Mouse (Mus musculus) stomach, embryonic 16.5 days (tissue): ENCODE data around the gene Ftsj3. TPM values are rescaled to one million over a fixed set of nuclear protein-coding genes. Genes with fewer than 3 reads are reported as not detected.

Experiments used
- ATAC-seq: fragments of 200-750 bp; cut with Nextera tagmentation; 2 replicates; pipeline ENCODE4 v1.8.0; 2017; ENCODE audit warnings: moderate number of reproducible peaks, moderate TSS enrichment; ENCODE audit not compliant: insufficient read depth, low FRiP score
- H3K27ac ChIP-seq: fragments of 300-500 bp; sonication (generic); 2 replicates; pipeline ENCODE4 v1.5.1; 2014; ENCODE audit warnings: low read length
- H3K27me3 ChIP-seq: fragments of 300-500 bp; sonication (generic); 2 replicates; pipeline ENCODE4 v1.6.1; 2014; ENCODE audit warnings: low read length, control low read depth, mixed read lengths; ENCODE audit not compliant: control insufficient read depth, insufficient read depth
- H3K36me3 ChIP-seq: fragments of 300-500 bp; sonication (generic); 2 replicates; pipeline ENCODE4 v1.6.1; 2014; ENCODE audit warnings: low read length; ENCODE audit not compliant: control insufficient read depth, insufficient read depth
- H3K4me1 ChIP-seq: fragments of 300-500 bp; sonication (generic); 2 replicates; pipeline ENCODE4 v1.6.1; 2014; ENCODE audit warnings: low read length, control low read depth, mixed read lengths; ENCODE audit not compliant: control insufficient read depth, insufficient read depth
- H3K4me2 ChIP-seq: fragments of 300-500 bp; sonication (generic); 2 replicates; pipeline ENCODE4 v1.6.1; 2014; ENCODE audit warnings: low read depth, low read length, mixed read lengths
- H3K4me3 ChIP-seq: fragments of 300-500 bp; sonication (generic); replicated peaks from 2 replicates; pipeline ENCODE4 v1.5.1; 2014; ENCODE audit warnings: mild to moderate bottlenecking, low read length
- H3K9ac ChIP-seq: fragments of 300-500 bp; sonication (generic); 2 replicates; pipeline ENCODE4 v1.6.1; 2014; ENCODE audit warnings: low read length
- H3K9me3 ChIP-seq: fragments of 300-500 bp; sonication (generic); replicated peaks from 2 replicates; pipeline ENCODE4 v1.6.1; 2016; ENCODE audit warnings: low read length, control low read depth; ENCODE audit not compliant: control insufficient read depth
- WGBS: fragments of 180-500 bp; shearing (Covaris S2); extraction: QIAGEN DNeasy Blood & Tissue Kit; methylation state at CpG from one replicate; pipeline ENCODE4 v1.1.7; 2014; 5-methylcytosine and 5-hydroxymethylcytosine counted together
- polyA plus RNA-seq: library from polyadenylated mRNA; unstranded; fragments of >200 nt; fragmentation: Nextera tagmentation; extraction: Ambion mirVana; gene quantifications from 2 replicates; pipeline ENCODE4 v1.2.1, GENCODE M21; 2015

Ftsj3 gene
- polyA plus RNA-seq, 1 experiment from 2014 or later, result 50.9 TPM

DNA sequence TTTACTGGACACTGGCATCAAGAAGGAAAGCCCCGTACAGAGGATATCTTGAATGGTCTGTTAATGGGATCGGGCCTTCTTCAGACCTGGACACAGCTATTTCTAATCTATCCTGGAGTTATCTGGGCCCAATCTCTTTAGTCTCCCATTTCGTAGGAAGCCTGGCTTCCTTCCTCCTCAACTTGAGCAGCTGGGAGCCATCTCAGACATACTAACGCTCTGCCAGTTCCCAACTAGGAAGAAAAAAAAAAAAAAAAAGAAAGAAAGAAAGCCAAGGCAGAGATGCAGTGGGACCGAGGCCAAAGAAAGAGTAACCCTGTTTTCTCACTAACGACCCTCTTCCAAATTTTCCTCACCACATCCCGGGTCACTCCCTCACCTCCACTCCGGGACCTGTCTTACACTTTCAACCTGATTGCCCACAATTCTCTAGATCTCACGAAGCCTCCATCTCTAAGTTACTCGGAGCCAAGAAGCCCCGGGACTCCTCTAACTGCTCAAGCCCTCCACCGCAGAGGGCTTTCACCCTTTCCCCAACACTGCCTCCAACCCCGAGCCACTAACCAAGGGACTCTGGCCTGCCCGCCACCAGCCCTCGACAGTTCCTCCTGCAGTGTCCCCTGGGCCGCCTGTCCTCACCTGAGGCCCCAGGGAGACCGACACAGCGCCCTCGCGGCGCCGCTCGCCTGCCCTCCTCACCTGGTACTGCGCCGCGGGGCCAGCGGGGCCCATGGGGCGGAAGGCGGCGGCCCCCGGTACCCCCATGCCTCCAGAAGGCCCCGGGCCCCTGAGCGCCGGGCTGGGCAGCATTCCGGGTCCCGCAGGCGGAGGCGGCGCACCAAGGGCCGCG, 16.1 kb upstream of the Ftsj3 start:
- H3K4me1 ChIP-seq, result peaks cover 65% of the 10 kb centered on the region
- H3K36me3 ChIP-seq, result no peaks in the 10 kb centered on the region
- H3K4me2 ChIP-seq, result peak overlapping the region; percentile 78
- no peaks in the 10 kb centered on the region for H3K9me3 ChIP-seq
- peak overlapping the region; percentile 96 for H3K27ac ChIP-seq
- peak overlapping the region; percentile 95 for H3K4me3 ChIP-seq
- peak; percentile 2 for ATAC-seq
- H3K27me3 ChIP-seq, result no peaks in the 10 kb centered on the region
- peak overlapping the region; percentile 100 for H3K9ac ChIP-seq
- under 1% methylated on average over 41 of the region's 41 CpGs for WGBS

DNA sequence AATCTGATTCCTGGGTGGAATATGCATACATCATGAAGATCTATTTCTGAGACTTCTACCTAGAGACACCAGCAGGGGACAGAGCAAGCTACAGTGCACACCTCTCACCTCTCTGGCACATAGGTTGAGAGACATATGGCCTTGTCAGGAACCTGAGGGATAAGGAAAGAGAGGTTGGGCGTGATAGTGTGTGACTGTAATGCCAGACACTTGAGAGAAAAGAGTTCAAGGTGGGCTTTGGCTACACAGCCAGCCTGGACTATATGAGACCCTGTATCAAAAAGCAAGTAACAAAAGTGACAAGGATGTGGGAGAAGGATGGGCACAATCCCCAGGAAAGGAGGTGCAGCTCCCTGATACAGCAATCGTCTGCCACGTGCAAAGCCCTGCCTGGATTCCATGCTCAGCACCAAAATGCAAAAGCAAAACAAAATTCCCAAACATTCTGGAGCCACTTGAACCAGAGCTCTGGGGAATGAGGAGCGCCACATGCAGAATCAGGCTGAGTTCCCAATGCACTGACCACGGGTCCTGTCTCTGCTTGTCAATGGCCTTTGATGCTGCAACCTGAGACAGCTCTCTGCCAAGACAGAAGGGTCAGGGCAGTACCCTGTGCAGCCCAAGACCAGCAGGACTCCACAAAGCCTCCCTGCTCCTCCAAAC, 15.4 kb upstream of the Ftsj3 start:
- Histone ChIP-seq H3K27me3 (no peaks in the 10 kb centered on the region), H3K9ac (peak overlapping the region; percentile 100), H3K4me3 (peak overlapping the region; percentile 95), H3K36me3 (peaks cover 6% of the 10 kb centered on the region), H3K4me1 (peaks cover 59% of the 10 kb centered on the region), H3K27ac (peak overlapping the region; percentile 96), H3K9me3 (no peaks in the 10 kb centered on the region), H3K4me2 (peak overlapping the region; percentile 78)
- no peak for ATAC-seq
- 18% methylated on average over 5 of the region's 5 CpGs for WGBS

DNA sequence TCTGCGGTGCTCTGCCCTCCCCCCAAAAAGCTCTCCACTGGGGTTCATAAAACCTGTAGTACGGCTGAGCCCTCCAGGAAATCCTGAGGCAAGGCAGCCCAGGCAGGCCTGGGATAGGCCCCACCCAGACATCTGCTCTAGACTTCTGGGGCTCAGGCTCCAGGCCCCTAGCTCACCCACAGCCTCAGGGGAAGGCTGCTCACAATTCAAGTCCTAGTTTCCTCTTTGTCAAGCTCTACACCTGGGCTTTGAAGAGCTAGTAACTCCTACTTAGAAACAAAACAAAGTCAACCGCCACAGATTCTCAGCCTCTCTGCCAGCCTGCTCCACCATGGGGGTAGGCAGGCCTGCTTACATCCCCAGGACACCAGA, 13.2 kb upstream of the Ftsj3 start:
- Histone ChIP-seq H3K9me3 (no peaks in the 10 kb centered on the region), H3K4me1 (peaks cover 47% of the 10 kb centered on the region), H3K4me3 (peak overlapping the region; percentile 13; the same call in 1 of the 2 replicates), H3K27ac (peak overlapping the region; percentile 96), H3K36me3 (peaks cover 27% of the 10 kb centered on the region), H3K27me3 (no peaks in the 10 kb centered on the region), H3K4me2 (peak overlapping the region; percentile 41), H3K9ac (peak overlapping the region; percentile 64)
- ATAC-seq, result no peak
- WGBS, result 12% methylated on average over 3 of the region's 3 CpGs

DNA sequence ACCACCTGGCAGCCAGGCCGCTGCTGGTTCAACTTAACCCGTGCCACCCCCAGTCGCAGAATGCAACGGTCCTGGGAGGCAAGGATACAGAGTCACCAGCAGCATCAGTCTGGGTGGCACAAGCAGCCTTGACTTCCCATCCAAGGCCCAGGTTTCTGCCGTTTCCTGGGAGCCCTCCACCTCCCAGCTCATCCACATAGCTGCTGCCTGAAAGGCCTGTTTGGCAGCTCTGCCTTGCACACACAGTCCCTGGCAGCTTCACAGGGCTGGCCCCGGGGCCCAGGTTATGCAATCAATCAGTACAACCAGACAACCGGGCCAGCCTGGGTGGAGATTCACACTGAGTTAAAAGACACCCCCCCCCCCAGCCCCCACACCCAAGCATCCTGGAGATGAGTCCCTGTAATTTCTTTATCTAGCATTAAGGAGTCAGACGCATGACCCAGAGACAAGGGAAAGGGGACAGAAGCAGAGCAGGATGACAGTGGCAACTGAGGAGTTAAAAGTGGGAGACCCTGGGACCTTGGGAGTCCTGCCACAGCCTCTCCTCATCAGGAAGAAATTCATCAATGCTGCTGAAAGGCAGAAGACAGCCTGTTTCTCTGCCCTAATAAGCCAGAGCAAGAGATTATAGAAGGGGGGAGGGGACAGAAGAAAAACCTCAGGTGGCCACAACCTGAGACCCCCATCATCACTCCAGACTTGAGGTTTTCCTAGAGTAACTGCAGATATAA, 12.6 kb upstream of the Ftsj3 start:
- peaks cover 33% of the 10 kb centered on the region for H3K36me3 ChIP-seq
- H3K4me1 ChIP-seq, result peaks cover 47% of the 10 kb centered on the region
- H3K27me3 ChIP-seq, result no peaks in the 10 kb centered on the region
- peak overlapping the region; percentile 64 for H3K9ac ChIP-seq
- 20% methylated on average over 8 of the region's 8 CpGs for WGBS
- peak overlapping the region; percentile 96 for H3K27ac ChIP-seq
- no peaks in the 10 kb centered on the region for H3K9me3 ChIP-seq
- peak overlapping the region; percentile 41 for H3K4me2 ChIP-seq
- no peak; the same call in 1 of the 2 replicates for ATAC-seq
- H3K4me3 ChIP-seq, result peak overlapping the region; percentile 17

DNA sequence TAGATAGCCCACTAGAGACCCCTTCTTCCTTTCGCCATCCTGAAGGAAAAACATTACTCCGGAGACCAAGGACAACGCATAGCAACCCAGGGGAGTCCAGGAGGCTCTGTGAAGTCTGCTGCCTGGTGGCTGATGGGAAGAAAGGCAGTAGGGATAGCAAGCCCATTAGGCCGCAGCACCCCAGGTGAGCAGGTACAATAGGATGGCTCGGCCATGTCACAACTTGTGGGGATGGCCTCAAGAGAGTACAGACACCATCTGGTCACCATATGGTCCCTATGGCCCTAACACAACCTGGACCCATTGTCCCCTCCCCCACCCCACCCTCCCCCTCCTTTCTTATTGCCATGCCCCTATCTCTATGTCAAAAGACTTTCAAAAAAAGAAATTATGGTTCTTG, 12.0 kb upstream of the Ftsj3 start:
- no peak for ATAC-seq
- H3K9ac ChIP-seq, result peak overlapping the region; percentile 64
- 58% methylated on average over 5 of the region's 5 CpGs for WGBS
- peaks cover 39% of the 10 kb centered on the region for H3K36me3 ChIP-seq
- H3K9me3 ChIP-seq, result no peaks in the 10 kb centered on the region
- H3K27ac ChIP-seq, result peak overlapping the region; percentile 96
- H3K4me3 ChIP-seq, result peak overlapping the region; percentile 17
- H3K4me1 ChIP-seq, result peaks cover 45% of the 10 kb centered on the region
- no peaks in the 10 kb centered on the region for H3K27me3 ChIP-seq
- peak overlapping the region; percentile 41 for H3K4me2 ChIP-seq

DNA sequence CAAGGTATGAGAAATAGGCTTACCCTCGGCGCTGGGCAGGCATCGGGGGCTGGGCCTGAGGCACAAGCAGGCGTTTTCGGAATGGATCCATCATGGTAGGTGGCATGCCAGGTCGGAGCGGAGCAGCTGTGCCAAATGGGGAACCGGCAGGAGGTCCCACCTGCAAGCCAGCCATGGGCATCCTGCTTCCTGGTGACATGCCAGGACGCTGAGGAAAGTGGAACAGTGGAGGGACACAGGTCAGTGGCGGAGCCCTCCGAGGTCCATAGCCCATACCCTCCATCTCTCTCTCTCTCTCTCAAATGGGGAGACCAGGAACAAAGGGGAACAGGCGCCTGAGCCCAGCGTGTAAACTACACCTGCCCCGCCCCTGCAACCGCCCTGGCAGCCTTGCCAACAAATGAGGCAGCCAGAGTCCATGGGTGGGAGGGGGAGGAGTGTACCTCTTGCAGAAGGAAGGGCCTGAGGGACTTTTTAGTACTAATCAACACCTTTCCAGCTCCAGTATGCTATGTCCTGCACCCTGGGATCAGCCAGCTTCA, 11.5 kb upstream of the Ftsj3 start:
- peaks cover 45% of the 10 kb centered on the region for H3K4me1 ChIP-seq
- H3K27me3 ChIP-seq, result no peaks in the 10 kb centered on the region
- peak; percentile 36; the same call in 1 of the 2 replicates for ATAC-seq
- peak overlapping the region; percentile 17 for H3K4me3 ChIP-seq
- peak overlapping the region; percentile 64 for H3K9ac ChIP-seq
- H3K9me3 ChIP-seq, result no peaks in the 10 kb centered on the region
- peak overlapping the region; percentile 96 for H3K27ac ChIP-seq
- H3K36me3 ChIP-seq, result peaks cover 44% of the 10 kb centered on the region
- 60% methylated on average over 15 of the region's 15 CpGs for WGBS
- H3K4me2 ChIP-seq, result peak overlapping the region; percentile 41

DNA sequence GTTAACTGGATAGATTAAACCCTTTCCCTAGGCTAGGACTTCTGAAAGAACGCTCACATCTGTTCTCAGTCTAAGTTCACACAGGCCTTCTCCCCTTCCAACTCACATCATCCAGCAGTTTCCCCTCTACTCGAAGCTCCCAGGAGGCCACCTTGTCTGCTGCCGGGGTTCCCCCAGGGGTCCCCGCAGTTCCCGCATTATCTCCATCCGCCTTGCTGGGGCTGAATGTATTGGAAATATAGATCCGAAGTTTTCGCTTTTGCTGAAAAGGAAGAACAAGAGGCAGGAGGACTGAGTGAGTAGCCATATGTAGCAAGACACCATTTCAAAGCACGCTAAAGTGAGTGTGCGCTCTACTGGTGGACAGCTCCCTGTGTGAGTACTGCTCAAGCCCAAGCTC, 10.6 kb upstream of the Ftsj3 start:
- no peak for ATAC-seq
- no peak overlapping the region for H3K4me2 ChIP-seq
- H3K27ac ChIP-seq, result no peak overlapping the region
- H3K4me3 ChIP-seq, result no peak overlapping the region
- WGBS, result 95% methylated on average over 10 of the region's 10 CpGs
- H3K36me3 ChIP-seq, result peaks cover 50% of the 10 kb centered on the region
- H3K9ac ChIP-seq, result no peak overlapping the region
- no peaks in the 10 kb centered on the region for H3K27me3 ChIP-seq
- H3K4me1 ChIP-seq, result peaks cover 45% of the 10 kb centered on the region
- H3K9me3 ChIP-seq, result no peaks in the 10 kb centered on the region

DNA sequence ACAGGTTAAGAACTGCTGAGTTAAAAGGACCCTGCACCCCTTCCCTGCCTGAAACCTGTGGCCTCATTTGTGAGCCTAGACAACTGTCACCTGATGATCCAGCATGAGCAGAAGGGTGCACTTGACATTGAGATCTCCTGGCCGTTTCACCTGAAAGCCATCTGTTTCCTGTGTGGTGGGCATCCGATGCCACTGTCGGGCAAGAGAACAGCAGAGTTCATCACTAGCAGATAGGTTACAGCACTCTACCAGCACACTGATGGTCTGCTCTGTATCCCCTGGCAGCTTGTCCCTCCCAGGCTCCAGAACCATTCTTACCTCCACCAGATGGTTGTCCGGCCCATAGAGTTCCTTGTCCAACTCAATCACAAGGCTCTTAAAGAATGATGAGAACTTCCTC, 9.7 kb upstream of the Ftsj3 start:
- Histone ChIP-seq H3K36me3 (peaks cover 56% of the 10 kb centered on the region), H3K27me3 (no peaks in the 10 kb centered on the region), H3K27ac (no peak overlapping the region), H3K4me3 (no peak overlapping the region), H3K9me3 (no peaks in the 10 kb centered on the region), H3K4me1 (peaks cover 39% of the 10 kb centered on the region), H3K9ac (no peak overlapping the region), H3K4me2 (no peak overlapping the region)
- no peak for ATAC-seq
- WGBS, result 90% methylated on average over 4 of the region's 4 CpGs
